Mouse (Mus musculus) erythroblast, embryonic 14.5 days (primary cell): ENCODE results near the gene Pla1a.

Source experiments
- GATA1 ChIP-seq: IDR thresholded peaks from 2 replicates; pipeline ENCODE4 v1.6.1; 2012; ENCODE audit warnings: low read length, inconsistent platforms, mixed read lengths
- TAL1 ChIP-seq: IDR thresholded peaks from 3 replicates; pipeline ENCODE4 v1.6.1; 2012; ENCODE audit warnings: low read length, inconsistent platforms, mixed read lengths

- TF ChIP-seq GATA1, result no peak
- no peak for TF ChIP-seq TAL1
These were observed 31.5 kb downstream of the Pla1a start for GRCm38 (mm10) chr16:38401468-38401867.
